Mouse (Mus musculus) cerebellum, adult 18-20 months (tissue): ENCODE measurements at regions not wholly inside any gene's neighbourhood (a gene's known extent, or its start where the extent isn't known, plus 50 kb on each side); places are given as distances from the start of the nearest gene placed in this dataset.

Experiments used
- DNase-seq, 2 experiments: peaks; one replicate each; pipeline ENCODE4 v3.0.0; 2021

DNA sequence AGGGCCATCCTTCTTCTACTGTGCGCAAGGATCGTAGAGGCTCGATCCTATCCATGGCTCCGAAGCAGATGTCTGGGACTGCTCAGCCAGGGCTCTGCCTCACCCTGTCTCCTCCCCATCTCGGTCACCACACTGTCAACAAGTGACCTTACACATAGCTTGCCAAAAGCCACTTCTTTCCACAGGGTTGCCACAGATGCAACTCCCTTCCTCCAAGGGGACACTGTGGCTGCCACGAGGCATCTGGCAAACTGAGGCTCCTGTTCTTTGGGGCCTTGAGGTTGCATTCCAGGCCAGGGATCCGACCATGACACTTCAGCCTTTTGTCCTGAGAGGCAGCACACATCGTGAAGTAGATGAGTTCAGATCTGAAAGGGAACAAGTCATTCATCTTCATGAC is 112.5 kb upstream of the Irf2bp2 start:
- DNase-seq = no peak

- DNase-seq = no peak
These were observed 111.6 kb upstream of the Irf2bp2 start for GRCm38 (mm10) chr8:126705391-126705790.

DNA sequence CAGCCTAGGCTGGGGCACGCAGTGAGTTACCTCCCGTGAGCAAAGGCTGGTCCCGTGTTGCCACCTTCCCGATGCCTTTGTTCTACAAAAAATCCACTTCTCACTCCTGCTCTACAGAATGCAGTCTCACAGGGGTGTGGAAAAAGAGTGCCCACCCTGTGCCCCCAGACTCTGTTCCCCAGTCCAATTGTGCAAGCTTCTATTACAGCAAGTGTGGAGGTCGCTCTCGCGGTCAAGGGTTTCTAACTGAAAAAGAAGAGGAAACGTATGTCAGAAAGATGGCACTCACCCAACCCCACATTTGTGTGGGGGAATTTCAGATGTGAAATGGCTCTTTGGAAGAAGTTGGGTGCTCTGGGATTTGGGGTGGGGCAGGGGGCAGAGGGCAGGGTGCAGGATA is 110.9 kb upstream of the Irf2bp2 start:
- no peak for DNase-seq

DNA sequence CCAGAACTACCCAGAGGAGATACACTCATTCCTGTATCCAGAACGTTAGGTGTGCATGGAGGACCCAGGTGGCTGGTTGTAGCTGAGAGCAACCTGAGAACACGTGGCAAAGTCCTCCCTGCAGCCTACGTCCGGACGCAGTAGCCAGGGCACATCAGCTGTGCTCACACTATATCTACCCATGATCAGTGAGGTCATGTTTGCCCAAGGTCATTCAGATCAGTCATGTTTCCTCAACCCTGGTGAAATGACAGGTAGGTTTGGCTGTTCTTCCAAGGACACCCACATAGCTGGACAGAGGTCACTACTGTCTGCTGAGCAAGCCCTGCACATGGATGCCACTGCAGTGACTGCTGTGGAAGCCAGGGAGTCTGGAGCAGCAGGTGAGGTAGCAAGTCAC is 109.8 kb upstream of the Irf2bp2 start:
- no peak for DNase-seq

- DNase-seq = no peak
These were observed 108.5 kb upstream of the Irf2bp2 start for GRCm38 (mm10) chr8:126702294-126702693.

GRCm38 (mm10) chr8:126699389-126699775 is 105.6 kb upstream of the Irf2bp2 start:
- DNase-seq = no peak

DNA sequence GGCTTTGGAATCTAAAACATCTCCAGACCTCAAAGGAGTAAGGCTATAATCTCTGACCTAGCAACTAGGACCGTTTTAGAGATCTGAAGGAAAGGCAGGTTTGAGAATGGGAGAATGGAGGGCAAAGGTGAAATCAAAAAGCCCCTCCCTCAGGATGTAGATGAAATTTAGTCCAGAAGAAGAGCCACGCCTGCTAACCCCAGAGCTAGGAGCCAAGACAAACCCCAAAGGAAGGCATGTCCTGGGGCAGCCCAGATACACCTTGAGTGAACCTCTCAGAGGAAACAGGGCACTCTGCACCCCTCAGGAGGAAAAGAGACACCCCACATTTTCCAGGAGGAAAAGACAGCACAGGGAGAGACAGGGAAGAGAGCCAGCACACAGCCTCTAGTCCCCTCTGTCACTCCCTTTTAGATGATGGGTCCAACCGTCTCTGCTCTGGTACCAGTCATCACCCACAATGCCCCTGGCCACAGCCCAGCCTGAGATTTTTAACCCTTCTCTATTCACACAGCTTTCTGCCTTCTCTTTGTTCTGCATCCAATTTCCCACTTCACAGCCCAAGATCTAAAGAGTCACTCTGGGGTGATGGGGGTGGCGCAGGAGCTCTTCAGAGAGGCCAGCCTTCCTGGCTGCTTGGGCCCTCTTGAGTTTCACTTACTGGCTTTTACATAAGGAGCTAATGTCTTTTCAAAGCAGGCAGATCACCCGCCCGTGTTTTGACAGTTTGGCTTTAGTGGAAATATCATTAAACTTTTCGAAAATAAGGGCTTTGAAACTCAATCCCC is 105.0 kb upstream of the Irf2bp2 start:
- DNase-seq = no peak

DNA sequence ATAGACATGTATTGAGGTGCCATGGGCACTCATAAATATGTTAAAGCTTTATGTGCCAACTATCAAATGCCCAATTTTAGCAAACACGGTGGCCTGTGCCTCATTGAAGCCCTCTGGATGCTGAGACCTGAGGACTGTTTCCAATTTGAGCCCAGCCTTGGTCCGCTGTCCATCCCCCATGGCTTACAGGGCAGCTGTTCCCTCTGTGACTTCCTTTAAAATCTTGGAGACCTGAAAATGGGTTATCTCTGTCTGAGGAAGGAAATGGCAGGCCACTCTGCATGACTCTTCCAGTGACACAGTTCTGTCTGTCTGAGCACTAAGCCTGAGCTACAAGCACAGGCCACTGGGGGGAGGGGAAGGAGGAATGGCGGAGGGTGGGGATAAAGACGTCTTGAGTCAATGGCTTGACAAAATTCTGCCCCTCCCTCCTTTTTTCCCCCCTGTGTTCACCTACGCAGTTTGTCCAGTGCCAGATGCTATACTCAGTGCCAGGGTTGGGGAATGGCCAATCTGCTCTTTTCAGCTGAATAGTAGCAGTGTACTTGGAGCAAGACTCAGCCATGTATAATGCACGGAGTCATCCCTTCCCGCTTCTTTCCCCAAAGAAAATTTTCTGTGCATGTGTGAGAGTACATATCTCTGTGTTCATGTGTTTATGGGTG is 102.7 kb upstream of the Irf2bp2 start:
- peak in 1 of 2 experiments; percentile 7 for DNase-seq

GRCm38 (mm10) chr8:126694370-126694769 is 100.6 kb upstream of the Irf2bp2 start:
- peak; percentile 35 to 39 for DNase-seq

- DNase-seq = no peak
These were observed 99.9 kb upstream of the Irf2bp2 start for GRCm38 (mm10) chr8:126693642-126694041.

- DNase-seq = no peak
These were observed 98.9 kb upstream of the Irf2bp2 start for GRCm38 (mm10) chr8:126692711-126693110.

DNA sequence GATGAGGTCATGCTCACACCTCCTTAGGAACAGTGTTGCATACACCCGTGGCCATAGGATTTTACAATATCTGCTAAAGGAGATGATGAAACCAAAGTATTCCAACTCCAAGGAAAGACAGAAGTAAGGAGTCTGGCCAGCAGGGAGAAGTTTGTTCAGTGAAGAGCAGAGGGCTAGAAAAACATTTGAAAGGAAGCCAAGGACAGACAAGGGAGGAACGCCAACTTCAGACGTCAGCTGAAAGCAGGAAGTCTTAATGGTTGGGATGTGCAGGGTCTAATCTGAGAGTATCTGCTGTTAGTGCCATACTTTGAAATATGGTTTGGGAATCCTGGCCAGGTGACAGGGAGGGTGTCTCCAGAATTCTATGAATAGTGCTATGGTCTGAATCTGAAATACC is 98.5 kb upstream of the Irf2bp2 start:
- DNase-seq = peak in 1 of 2 experiments; percentile 11

GRCm38 (mm10) chr8:126688450-126688849 is 94.7 kb upstream of the Irf2bp2 start:
- no peak for DNase-seq

- DNase-seq = no peak
These were observed 94.2 kb upstream of the Irf2bp2 start for GRCm38 (mm10) chr8:126688014-126688413.

DNA sequence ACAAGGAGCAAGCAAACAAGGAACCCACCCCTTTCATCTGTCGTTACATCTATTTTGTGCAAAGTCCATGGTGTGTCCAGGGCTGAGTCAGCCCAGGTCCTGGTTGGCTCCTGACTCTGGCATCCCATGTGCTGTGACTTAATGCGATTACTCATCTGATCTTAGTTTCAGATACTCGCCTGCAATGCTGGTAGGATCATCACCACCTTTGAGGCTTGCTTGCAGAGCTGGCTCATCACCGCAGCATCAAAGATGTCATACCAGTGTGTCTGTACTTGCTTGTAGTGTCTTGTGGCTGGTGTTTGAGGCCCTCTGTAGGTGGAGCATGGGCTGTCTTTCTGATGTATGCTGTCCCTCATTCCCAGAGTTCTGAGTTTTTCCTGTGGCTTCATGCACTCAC is 93.0 kb upstream of the Irf2bp2 start:
- no peak for DNase-seq

GRCm38 (mm10) chr8:126685365-126685764 is 91.6 kb upstream of the Irf2bp2 start:
- no peak for DNase-seq

DNA sequence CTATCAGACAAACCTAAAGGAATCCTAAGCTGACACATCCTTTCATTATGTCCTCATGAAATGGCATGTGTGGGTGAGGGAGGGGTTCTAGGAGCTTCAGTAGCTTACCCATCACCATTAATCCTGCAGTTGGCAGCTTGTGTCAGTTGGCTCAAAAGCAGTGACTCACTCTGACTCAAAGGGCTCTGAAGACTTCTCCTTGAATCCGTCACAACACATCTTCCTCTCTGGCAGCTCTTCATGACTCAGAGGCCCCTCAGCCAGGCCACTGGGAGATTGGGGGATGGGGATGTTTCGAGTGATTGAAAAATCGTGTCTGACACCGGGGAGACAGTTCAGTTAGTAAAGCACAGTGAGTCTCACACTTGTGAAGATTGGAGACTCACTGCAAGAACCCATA is 90.2 kb upstream of the Irf2bp2 start:
- no peak for DNase-seq

- DNase-seq = no peak
These were observed 89.8 kb upstream of the Irf2bp2 start for GRCm38 (mm10) chr8:126683555-126683947.

GRCm38 (mm10) chr8:126682817-126683554 is 89.2 kb upstream of the Irf2bp2 start:
- no peak for DNase-seq

GRCm38 (mm10) chr8:126681948-126682651 is 88.3 kb upstream of the Irf2bp2 start:
- DNase-seq = no peak

DNA sequence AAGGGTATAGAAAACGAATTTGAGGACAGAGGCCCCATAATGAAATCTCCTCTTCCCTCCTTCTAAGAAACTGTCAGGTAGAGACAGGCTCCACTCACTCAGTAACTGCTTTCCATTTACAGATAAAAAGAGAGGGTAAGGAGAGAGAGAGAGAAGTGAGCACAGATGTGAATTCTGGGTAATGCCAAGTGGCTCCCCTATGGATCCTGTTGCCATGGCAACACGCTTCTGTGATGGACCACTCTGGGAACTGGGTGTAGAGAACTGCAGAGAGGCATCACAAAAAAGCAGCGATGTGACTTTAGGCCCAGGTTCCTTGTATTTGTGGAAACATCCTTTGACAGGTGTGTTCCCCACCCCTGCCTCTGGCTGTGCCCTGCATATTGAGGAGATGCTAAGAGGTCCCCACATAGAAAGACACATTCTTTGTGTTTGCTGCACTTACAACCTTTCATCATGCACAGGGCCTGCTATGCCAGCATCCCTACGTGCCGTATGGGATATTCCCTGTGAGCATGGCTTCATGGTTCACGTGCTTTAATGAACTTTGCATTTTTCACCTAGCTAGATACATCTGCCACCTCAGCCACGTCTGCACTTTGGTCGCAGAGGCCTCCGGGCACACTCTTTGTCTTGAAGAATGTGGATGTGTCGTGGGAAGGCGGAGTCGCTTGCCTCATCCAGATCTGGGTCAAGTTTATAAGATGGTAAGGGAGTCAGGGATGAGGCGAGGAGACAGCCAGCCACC is 84.4 kb upstream of the Irf2bp2 start:
- no peak for DNase-seq

GRCm38 (mm10) chr8:126675153-126675552 is 81.4 kb upstream of the Irf2bp2 start:
- DNase-seq = no peak
